Mouse (Mus musculus) induced T-regulatory cell, adult 2 months (primary cell): ENCODE data around the gene Aven.

ENCODE experiments used
- DNase-seq: peaks from one replicate; pipeline ENCODE4 v3.0.0-alpha.2; 2012; ENCODE audit warnings: low read depth

The Aven gene

DNA sequence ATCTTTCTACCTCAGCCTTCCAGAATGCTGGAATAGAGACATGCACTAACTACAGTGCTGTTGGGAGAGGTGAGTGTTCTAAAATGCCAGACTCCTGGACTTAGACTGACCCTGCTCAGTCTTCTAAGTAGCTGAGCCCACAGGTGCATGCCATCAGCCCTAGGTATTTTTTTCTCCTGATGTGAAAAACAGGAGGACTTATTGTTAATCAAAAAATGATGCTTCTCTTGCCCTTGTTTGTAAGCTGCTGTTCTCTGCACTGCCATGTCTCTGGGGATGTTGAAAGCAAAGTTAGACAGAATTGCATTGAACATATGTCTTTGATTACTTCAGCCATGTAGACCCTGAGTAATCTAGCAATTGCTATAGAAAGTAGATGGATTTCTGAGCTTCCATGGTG is 64.7 kb downstream of the Aven start:
- DNase-seq, result no peak

- DNase-seq, result no peak
Measured at GRCm38 (mm10) chr2:112561549-112561948, 68.8 kb downstream of the Aven start.

DNA sequence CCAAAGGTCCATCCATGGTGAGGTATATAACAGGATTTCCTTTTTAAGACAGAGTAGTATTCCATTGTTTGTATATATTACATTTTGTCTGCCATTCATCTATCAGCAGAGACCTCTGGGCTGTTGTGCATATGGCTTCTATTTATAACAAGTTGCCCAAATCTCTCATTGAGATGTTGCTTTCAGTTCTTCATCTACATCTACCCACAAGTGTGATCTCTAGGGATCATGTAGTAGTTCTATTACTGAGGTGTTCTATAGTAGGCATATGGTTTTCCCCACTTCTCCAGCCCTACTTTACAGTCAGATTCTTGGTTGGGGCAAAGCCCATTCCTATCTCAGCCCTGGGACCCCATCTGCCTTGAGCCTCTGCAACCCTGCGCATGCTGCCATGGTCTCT is 72.3 kb downstream of the Aven start:
- no peak for DNase-seq

- DNase-seq, result no peak
Measured at GRCm38 (mm10) chr2:112566290-112567085, 73.7 kb downstream of the Aven start.

DNA sequence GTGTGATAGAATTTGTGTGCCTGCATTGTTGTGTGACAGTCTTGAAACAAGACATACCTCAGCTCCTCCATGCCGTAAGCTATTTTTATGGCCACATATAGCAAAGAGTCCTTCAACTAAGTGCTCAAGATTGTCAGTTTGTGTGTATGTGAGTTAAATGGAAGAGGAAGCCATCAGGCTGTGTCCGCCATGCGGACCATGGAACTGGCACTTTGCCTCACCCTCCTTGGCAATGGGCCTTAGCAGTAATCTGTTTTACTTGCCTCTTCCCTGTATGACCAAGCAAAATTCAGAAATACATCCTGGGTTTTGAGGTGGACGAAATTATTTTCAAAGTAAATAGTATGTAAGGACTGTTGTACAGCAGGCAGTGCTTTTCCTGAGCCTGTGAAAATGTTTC is 75.0 kb downstream of the Aven start:
- no peak for DNase-seq

- DNase-seq, result no peak
Measured at GRCm38 (mm10) chr2:112590985-112591384, 98.2 kb downstream of the Aven start.

DNA sequence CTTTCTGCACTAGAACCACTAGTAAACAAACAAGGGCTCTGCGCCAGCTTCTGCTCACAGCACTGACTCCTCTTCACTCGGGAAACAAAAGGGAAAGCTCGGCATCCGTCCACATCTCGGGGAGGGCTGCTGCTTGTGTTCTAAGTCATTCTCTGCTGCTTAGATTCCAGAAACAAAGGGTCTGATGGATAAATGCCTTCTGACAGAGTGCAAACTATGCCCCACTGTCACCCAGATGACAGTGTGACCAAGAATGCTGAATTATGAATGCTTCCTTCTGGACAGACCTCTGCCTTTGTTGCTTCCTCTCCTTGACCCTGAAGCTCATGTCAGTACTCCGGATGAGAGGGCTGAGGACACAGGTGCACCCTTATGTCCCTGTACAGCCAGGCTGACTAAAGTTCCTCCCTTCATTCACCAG is 98.7 kb downstream of the Aven start:
- no peak for DNase-seq

DNA sequence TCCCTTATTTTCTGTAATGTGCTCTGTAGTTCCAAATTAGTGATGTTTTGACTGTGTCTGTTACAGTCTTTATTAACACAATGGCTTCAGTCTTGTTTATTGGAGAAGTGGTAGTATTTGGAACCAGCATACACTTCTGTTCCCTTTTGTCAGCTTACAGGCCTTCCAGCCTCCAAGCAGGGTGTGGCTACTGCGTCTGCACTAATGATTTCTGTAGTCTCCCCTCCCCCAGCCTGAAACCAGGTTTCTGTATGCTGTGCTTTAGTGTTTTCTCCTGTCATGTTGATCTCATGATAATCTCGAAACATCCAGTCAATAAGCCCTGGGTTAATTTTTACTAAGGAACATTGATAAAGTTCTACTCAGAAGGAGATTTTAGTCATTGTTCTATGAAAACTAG is 100.6 kb downstream of the Aven start:
- no peak for DNase-seq

DNA sequence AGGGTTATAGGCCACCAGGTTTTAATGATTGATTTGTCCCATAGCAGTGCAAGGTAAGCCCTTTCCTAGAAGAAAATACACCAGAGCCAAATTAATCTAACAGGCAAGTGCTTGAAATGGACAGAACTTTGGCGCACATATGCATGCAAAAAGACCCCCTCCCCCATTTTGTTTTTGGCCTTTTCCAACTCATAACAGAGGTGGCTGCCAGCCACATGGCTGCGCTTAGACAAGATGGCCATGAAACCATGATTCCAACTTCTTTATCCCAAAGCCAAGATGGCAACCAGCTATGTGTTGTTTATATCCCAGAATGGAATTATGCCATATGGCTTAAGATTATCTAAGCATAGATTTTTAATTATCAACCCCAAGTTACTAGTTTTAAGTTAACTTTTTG is 101.0 kb downstream of the Aven start:
- DNase-seq, result no peak

GRCm38 (mm10) chr2:112595807-112596206 is 103.0 kb downstream of the Aven start:
- DNase-seq, result no peak

- no peak for DNase-seq
Measured at GRCm38 (mm10) chr2:112596415-112596814, 103.7 kb downstream of the Aven start.

DNA sequence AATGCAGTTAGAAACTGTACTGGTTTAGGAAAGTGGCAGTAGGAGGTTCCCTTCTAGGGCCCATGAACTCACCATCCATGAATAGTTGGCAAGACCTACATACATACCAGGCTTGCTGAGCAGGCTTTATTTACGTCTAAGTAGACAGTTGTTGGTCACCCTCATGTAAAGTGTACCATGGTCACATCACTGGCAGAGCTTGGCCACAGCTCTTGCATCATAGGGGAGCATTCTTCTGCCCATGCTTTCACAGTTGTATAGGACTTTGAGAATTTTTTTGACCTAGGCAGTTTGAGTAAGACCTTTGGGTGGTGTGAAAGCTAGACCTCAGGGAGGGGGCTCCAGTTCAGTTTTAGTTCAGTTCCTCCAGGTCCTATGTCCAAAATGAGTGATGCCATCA is 104.3 kb downstream of the Aven start:
- no peak for DNase-seq

DNA sequence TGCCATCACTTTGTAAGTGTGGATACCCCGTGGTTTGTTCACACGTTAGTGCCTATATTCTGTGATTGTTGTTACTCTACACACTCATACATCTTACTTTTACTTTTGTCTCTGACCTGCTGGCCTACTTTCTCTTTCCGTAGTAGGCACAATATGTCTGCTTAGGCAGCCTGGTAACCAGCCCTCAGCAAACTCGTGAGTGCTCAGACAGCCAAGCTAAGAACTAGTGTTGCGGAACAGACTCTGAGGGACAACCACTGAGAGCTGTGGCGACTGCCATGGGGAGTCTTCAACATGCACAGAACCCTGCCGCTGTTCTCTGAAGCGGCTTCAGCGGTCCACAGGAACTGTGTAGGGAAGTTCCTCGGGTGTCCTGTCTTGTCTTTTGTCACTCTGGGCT is 107.5 kb downstream of the Aven start:
- DNase-seq, result no peak

- no peak for DNase-seq
Measured at GRCm38 (mm10) chr2:112602487-112602886, 109.7 kb downstream of the Aven start.

DNA sequence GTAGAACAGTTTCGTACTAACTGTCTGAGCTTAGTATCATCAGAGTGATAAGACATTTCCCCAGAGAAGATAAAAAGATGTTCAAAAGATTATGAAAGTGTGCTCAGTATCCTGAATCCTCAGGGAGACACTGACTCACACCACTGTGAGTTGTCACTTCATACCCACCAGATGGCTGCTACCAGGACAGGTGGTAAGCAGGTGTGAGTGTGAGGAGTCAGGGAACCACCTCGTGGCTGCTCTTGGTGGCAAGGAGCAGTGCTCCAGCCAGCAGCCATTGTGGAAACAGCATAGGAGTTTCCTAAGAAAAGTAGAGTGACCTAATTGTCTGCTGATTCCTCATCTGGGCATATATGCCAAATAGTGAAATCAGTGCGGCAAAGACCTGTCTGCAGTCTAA is 113.8 kb downstream of the Aven start:
- DNase-seq, result no peak

DNA sequence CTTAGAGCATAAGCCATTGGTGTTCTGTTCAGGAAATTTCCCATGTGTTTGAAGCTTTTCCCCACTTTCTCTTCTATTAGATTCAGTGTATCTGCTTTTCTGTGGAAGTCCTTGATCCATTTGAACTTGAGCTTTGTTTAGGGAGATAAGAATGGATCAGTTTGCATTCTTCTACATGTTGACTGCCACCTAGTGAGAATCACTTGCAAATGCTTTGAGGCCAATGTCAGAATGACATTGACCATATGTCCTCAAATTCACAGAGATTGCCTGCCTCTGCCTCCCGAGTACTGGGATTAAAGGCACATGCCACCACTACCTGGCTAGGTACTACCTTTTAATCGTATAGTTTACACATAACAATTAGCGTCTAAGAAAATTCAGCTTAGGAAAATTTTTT is 119.9 kb downstream of the Aven start:
- DNase-seq, result peak; percentile 31

GRCm38 (mm10) chr2:112614375-112614774 is 121.6 kb downstream of the Aven start:
- no peak for DNase-seq

DNA sequence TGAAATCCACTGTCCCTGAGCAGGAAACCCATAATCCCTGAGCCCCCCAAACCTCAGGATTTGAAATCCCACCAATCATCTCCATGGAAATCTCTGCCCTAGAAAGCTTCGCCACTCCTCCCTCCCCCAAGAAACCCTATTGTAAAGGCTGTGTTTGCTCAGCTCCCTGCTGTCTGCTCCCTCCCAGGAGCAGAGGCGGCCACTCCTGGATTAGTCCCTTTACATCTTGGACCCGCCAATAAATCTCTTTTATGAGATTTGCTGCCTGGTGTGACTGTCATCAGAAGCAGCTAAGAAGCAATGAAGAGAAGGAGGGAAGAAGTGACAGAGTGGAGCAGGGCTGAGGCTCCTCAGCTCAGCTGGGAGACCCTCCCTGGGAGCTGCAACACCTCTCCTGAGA is 124.4 kb downstream of the Aven start:
- no peak for DNase-seq

- no peak for DNase-seq
Measured at GRCm38 (mm10) chr2:112625156-112625555, 132.4 kb downstream of the Aven start.

GRCm38 (mm10) chr2:112630669-112631068 is 137.9 kb downstream of the Aven start:
- DNase-seq, result no peak

DNA sequence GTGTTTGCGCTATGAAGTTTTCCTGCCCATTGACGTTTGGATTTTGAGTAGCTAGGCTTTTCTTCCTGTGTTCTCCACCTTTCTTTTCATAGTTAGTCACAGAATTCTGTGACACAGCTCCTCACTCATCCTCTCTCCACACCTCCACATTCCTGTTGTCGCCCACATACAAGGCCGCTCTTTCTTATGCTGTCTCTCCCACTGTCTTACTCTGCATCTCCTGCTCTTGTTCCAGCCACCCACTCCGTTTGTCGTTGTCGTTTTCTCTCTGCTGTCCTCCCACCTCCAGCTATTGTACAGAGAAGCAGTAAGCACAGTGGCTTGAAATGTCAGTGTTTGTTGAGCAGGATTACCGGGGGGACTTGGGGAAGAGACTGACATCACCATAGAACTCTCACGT is 139.8 kb downstream of the Aven start:
- DNase-seq, result no peak

DNA sequence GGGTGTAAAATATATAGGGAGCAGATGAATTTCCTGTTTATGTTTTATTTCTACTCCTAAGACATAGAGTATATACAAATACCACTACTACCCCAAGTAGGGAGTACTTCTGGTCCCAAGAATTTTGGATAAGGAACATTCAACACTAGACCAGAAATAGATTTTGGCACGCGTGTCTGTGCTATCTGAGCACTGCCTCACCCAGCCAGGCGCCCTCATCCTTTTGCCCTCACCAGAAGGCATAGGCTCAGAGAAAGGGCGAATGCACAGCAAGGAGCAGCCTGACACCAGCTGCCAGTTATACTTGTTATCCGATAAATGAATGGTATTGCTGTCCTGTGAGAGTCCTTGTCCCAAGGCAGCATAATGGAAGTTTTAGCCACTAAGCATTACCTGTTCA is 144.4 kb downstream of the Aven start:
- no peak for DNase-seq

DNA sequence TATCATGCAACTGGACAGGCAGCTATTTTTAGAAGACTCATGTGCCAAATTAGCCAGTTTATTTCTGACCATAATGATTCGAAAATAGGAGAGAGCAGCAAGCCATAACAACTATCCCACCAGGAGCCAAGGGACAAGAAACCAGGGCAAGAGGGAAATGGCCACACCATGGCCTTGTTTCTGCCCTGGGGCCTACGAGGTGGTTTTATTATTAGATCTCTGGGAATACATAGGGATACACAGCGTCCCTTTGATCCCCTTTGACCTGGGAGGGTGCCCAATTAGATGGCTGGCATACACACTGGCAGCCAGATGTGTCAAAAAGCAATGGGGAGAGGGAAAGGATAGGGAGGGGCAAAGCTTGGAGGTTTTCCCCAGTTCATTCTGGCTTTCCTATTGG is 161.1 kb downstream of the Aven start:
- DNase-seq, result no peak

DNA sequence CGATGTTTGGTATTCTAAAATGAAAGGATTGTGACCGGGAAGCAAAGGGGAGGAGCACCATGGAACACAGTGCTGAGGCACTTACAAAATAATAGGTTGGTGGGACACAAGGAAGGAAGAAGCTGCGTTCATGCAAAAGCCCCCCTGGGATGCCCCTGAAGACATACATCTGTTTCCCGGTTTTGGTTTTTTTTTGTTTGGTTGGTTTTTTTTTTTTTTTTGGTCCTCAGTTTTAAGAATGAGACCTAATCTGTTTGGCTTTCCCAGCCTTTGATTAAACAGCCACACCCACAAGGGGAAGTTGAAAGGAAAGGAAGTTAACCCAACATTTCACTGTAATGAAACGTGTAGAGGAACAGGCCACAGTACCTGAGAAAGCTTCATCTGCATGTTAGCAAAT is 163.4 kb downstream of the Aven start:
- DNase-seq, result no peak
